Mouse (Mus musculus): ENCODE measurements around the gene Apol11b.
"Not testable (repeated sequence)": the region's sequence is repeated elsewhere in the genome, so short reads cannot be mapped to it uniquely, and the experiment has no call there.

- TF ChIP-seq CTCF, EP300 (IDR thresholded peaks at IDR 0.05; ENCODE audit: low read depth): not testable (repeated sequence)
These were observed 48.6 kb upstream of the Apol11b start for GRCm38 (mm10) chr15:77691532-77692311.
